Mouse (Mus musculus) limb, embryonic 15.5 days (tissue): ENCODE results near the gene Aire. TPM values are rescaled to one million over a fixed set of nuclear protein-coding genes. Genes with fewer than 3 reads are reported as not detected.
A peak's percentile ranks its signal among the peaks of the same experiment; 100 is the strongest.

Source experiments
- ATAC-seq: fragments of 200-750 bp; cut with Nextera tagmentation; 2 replicates; pipeline ENCODE4 v1.8.0; 2017; ENCODE audit warnings: low read depth, moderate TSS enrichment; ENCODE audit not compliant: insufficient number of reproducible peaks, low FRiP score, low TSS enrichment
- H3K27ac ChIP-seq: fragments of 300-500 bp; sonication (generic); 2 replicates; pipeline ENCODE4 v1.5.1; 2015; ENCODE audit warnings: moderate library complexity, mild to moderate bottlenecking, inconsistent platforms
- H3K27me3 ChIP-seq: fragments of 300-500 bp; sonication (generic); 2 replicates; pipeline ENCODE4 v1.6.1; 2015; ENCODE audit warnings: inconsistent platforms
- H3K36me3 ChIP-seq: fragments of 300-500 bp; sonication (generic); 2 replicates; pipeline ENCODE4 v1.6.1; 2015; ENCODE audit warnings: inconsistent platforms
- H3K4me1 ChIP-seq: fragments of 300-500 bp; sonication (generic); 2 replicates; pipeline ENCODE4 v1.6.1; 2015; ENCODE audit warnings: inconsistent platforms
- H3K4me2 ChIP-seq: fragments of 300-500 bp; sonication (generic); 2 replicates; pipeline ENCODE4 v1.6.1; 2015; ENCODE audit warnings: mild to moderate bottlenecking, inconsistent platforms
- H3K4me3 ChIP-seq: fragments of 300-500 bp; sonication (generic); 2 replicates; pipeline ENCODE4 v1.5.1; 2015; ENCODE audit warnings: mild to moderate bottlenecking, inconsistent platforms
- H3K9ac ChIP-seq: fragments of 300-500 bp; sonication (generic); 2 replicates; pipeline ENCODE4 v1.6.1; 2015; ENCODE audit warnings: inconsistent platforms
- H3K9me3 ChIP-seq: fragments of 300-500 bp; sonication (generic); 2 replicates; pipeline ENCODE4 v1.6.1; 2016; ENCODE audit warnings: inconsistent platforms
- WGBS: fragments of 180-500 bp; shearing (Covaris S2); methylation state at CpG from one replicate; pipeline ENCODE4 v1.1.7; 2015; 5-methylcytosine and 5-hydroxymethylcytosine counted together
- polyA plus RNA-seq: library from polyadenylated mRNA; unstranded; fragments of >200 nt; fragmentation: Nextera tagmentation; extraction: Ambion mirVana; gene quantifications from 2 replicates; pipeline ENCODE4 v1.2.1, GENCODE M21; 2015

Gene Aire
- polyA plus RNA-seq = 0.28 and 0.29 TPM in 2 replicates

DNA sequence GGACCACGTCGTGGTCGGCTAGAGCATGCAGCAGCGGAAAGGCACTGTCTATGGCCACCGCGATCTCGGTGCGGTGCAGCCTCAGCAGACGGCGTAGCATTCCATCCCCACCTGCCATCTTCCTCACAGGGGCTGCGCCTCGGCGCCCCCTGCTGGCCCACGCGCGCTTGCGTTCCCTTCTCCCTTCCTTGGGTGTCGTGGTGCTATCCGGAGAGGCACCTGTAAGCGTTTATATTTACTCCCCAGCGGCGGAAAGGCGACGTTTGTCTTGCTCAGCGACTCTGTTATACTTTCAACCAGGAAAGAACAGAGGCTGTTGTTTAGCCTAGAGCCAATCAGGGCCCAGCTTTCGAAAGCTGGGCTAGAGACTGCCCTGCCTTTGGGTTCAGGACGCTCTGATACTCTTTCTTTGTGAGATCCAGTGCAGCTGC is at the start of gene Aire:
Aire (minus strand) TSS at position 205 of the 431 bp plus-strand sequence.
- Histone ChIP-seq H3K9me3 (no peaks in the 10 kb centered on the region), H3K27ac (no peak within 1 kb of the TSS), H3K36me3 (no peaks in the 10 kb centered on the region), H3K9ac (no peak within 1 kb of the TSS), H3K4me1 (peaks cover 15% of the 10 kb centered on the region), H3K4me2 (peak within 1 kb of the TSS; percentile 39), H3K27me3 (0 out of 2 replicates have a peak, but pooled peaks cover 4% of the 10 kb centered on the region), H3K4me3 (peak within 1 kb of the TSS; percentile 7; the same call in 1 of the 2 replicates)
- ATAC-seq = no peak
- 2% methylated on average over 27 of the region's 27 CpGs for WGBS

DNA sequence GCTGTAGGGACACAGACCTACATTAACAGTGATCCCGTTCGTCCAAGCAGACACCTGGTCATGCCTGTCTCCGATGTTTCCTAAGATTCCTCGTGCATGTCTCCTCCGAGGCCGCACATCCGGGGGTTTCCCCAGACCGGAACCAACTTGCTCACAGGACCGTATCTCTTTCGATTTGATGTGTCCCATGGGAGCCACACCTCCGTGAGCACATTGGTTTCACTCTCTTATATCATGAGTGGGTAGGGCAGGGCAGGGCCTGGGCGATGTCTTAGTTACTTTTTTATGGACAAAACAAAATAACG is 49.3 kb upstream of the Aire start:
- Histone ChIP-seq H3K4me3 (no peak overlapping the region), H3K4me1 (no peaks in the 10 kb centered on the region), H3K9me3 (no peaks in the 10 kb centered on the region), H3K27ac (no peak overlapping the region), H3K27me3 (no peaks in the 10 kb centered on the region), H3K4me2 (no peak overlapping the region), H3K9ac (no peak overlapping the region), H3K36me3 (no peaks in the 10 kb centered on the region)
- 86% methylated on average over 13 of the region's 13 CpGs for WGBS
- ATAC-seq = no peak

DNA sequence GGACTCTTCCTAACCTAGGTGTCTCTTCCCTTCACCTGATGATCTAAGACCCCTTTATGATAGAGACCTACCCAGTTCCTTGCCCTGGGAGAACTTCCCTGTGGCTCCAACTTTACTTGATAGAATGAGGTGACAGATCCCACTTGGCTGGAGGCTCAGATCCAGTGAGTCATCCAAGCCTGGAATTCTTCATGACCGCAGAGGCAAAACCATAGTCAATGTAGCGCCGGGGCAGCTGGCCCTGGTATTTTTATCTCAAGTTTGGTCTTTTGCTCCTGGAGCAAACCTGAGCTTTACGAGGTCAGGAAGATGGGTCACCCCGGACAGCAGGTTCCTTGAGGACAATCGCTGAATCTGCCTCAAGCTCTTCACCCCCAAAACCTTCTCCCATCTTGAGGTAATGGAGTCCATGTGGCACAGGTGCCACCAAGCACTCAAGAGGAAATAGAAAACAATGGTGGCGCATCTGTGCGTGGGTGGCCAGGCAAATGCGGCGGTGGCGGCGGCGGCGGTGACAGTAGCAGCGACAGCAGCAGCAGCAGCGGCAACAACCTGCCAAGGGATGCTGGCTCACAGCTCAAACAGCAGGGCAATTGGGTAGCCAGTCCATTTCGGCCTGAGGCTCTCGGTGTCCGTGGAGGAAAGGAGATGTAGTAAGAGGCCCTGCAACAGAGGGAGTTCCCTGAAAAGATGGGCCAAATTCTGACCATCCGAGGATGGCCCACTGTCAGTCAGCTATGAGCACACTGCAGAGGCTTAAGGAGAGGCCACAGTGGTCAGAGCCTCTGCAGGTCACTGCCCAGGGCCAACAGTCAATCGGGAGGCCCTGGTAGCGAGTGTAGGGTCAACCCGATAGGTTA is 48.7 kb upstream of the Aire start:
- Histone ChIP-seq H3K9ac (no peak overlapping the region), H3K27ac (no peak overlapping the region), H3K4me1 (no peaks in the 10 kb centered on the region), H3K9me3 (no peaks in the 10 kb centered on the region), H3K36me3 (no peaks in the 10 kb centered on the region), H3K27me3 (no peaks in the 10 kb centered on the region), H3K4me3 (no peak overlapping the region), H3K4me2 (no peak overlapping the region)
- WGBS = 84% methylated on average over 23 of the region's 23 CpGs
- 0 out of 2 replicates have a peak, but pooled peaks have one; percentile 35 for ATAC-seq

DNA sequence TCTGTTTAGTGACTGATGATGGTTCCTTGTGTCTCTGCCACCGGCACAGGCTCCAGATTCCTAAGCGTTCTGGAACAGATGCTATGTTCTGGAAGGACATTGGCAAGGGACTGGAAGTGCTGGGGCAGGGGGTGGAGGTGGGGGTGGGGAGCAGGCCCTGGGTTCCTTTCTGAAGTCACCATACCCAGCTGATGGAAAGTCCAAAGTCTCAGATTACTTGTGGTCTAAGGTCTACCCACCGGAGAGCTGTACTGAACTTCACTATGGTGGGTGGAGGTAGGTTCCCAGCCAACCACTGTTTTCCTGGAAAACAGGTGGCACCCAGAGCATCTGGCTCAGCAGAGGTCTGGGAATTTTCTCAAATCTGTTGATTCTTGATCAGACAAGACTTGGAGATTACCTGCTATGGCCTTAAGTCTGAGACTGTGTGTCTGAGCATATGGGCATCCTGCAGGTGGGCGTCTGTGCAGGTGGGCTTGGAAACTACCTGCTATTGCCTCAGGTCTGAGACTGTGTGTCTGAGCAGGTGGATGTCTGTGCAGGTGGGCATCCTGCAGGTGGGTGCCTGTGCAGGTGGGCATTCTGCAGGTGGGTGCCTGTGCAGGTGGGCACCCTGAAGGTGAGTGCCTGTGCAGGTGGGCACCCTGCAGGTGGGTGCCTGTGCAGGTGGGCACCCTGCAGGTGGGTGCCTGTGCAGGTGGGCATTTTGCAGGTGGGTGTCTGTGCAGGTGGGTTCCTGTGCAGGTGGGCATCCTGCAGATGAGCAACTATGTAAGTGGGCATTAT is 47.5 kb upstream of the Aire start:
- Histone ChIP-seq H3K4me1 (no peaks in the 10 kb centered on the region), H3K36me3 (no peaks in the 10 kb centered on the region), H3K4me2 (no peak overlapping the region), H3K9me3 (no peaks in the 10 kb centered on the region), H3K4me3 (no peak overlapping the region), H3K27ac (no peak overlapping the region), H3K27me3 (no peaks in the 10 kb centered on the region), H3K9ac (no peak overlapping the region)
- WGBS = 73% methylated on average over 4 of the region's 4 CpGs
- no peak for ATAC-seq

DNA sequence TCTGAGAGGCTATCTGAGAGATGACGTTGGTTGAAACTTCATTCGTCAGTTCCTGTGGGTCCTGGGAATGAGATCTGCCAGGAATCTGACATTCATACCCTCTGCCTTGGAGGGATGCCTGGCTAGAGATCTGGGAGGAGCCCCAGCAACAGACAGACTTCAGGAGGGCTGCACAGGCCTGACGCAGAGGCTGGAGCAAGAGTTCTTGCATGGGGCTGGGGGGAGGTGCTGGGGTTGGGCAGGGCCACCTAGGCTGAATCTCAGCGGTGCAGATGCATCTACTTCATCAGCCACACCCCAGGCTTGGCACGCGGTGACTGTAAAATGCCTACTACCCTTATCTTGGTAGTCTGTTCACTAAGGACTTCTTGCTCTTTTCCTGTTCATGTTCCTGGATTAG is 46.8 kb upstream of the Aire start:
- Histone ChIP-seq H3K27me3 (no peaks in the 10 kb centered on the region), H3K4me1 (no peaks in the 10 kb centered on the region), H3K27ac (no peak overlapping the region), H3K9ac (no peak overlapping the region), H3K36me3 (no peaks in the 10 kb centered on the region), H3K9me3 (no peaks in the 10 kb centered on the region), H3K4me3 (no peak overlapping the region), H3K4me2 (no peak overlapping the region)
- 51% methylated on average over 6 of the region's 6 CpGs for WGBS
- no peak for ATAC-seq

DNA sequence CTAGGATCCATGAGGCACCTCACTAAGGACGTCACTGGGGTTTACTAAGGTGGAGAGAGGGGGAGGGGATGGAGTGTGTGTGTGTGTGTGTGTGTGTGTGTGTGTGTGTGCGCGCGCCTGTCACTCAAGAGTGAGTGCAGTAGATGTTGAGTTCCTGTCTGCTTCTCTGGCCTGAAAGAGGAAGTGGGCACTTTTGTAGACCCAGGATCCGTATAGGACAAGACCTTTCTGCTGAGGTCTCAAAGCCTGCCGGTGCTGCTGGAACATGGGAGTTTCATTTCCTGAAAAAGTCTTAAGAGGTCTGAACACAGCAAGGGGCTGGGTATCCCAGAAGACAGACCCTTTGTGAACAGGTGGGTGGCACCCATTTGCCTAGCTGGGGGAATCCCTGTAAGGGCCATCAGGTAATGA is 43.7 kb upstream of the Aire start:
- no peak overlapping the region for H3K4me3 ChIP-seq
- no peak overlapping the region for H3K27ac ChIP-seq
- no peak for ATAC-seq
- no peaks in the 10 kb centered on the region for H3K9me3 ChIP-seq
- WGBS = 80% methylated on average over 6 of the region's 6 CpGs
- no peaks in the 10 kb centered on the region for H3K4me1 ChIP-seq
- no peak overlapping the region for H3K4me2 ChIP-seq
- H3K27me3 ChIP-seq = no peaks in the 10 kb centered on the region
- no peak overlapping the region for H3K9ac ChIP-seq
- H3K36me3 ChIP-seq = no peaks in the 10 kb centered on the region

DNA sequence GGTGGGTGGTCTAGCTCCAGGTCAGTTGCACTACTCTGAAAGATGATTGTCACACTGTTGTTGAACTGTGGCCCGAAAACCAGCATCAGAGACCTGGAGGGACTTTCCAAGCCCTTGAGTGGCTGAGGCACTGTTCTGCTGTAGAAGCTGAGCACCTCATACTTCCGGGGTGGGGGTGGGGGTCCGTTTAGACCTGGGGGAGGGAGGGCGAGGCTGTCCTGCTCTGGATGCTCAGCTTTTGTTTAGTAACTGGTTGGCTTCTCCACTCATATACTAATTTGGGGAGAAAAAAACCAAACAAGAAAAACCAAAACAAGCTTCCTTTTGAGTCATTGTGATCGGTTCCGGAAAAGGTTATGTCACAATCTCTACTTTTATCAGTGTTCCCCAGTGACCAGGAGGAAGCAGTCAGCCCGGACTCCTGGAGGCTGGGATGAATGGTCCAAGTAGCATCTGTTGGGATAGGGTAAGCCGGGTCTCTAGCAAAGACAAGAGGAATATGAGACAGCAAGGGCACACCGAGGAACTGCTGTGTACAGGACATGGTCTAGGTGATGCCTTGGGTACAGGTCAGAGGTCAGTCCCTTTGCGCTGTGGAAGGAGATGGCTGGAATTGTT is 43.1 kb upstream of the Aire start:
- Histone ChIP-seq H3K9ac (no peak overlapping the region), H3K4me2 (no peak overlapping the region), H3K4me3 (no peak overlapping the region), H3K27me3 (no peaks in the 10 kb centered on the region), H3K4me1 (no peaks in the 10 kb centered on the region), H3K27ac (no peak overlapping the region), H3K36me3 (no peaks in the 10 kb centered on the region), H3K9me3 (no peaks in the 10 kb centered on the region)
- no peak for ATAC-seq
- 73% methylated on average over 10 of the region's 10 CpGs for WGBS

DNA sequence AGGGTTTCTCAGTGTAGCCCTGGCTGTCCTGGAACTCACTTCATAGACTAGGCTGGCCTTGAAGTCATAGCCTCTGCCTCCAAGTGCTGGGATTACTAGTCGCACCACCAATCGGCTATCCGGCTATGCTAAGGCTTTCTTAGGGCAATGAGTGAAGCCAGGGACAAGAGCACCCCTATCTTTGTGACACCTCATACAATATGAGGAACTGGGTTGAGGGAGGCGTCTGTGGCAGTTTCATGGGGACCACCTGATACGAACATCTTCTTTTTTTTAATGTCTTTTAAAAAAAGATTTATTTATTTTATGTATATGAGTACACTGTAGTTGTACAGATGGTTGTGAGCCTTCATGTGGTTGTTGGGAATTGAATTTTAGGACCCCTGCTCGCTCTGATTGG is 42.3 kb upstream of the Aire start:
- H3K27ac ChIP-seq = no peak overlapping the region
- no peak for ATAC-seq
- no peaks in the 10 kb centered on the region for H3K9me3 ChIP-seq
- H3K27me3 ChIP-seq = no peaks in the 10 kb centered on the region
- no peaks in the 10 kb centered on the region for H3K4me1 ChIP-seq
- no peak overlapping the region for H3K4me3 ChIP-seq
- H3K9ac ChIP-seq = no peak overlapping the region
- H3K36me3 ChIP-seq = no peaks in the 10 kb centered on the region
- H3K4me2 ChIP-seq = no peak overlapping the region
- 87% methylated on average over 6 of the region's 6 CpGs for WGBS

DNA sequence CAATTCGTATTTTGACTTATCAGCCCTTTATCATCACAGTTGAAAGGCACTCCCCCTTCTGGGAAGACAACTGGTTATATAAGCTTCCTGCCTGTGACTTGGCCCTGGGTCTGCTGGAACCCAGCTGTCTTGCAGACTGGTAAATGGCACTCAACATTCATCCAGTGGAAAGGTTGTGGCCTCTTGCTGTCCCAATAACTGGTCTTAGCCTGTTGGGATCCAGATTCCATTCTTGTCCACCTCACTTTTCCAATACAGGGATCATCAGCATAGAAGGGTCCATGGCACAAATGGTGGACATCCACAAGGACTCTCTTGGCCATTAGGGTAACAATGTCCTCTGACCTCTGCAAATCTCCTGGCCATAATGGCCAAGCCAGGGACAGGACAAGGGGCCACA is 40.7 kb upstream of the Aire start:
- no peaks in the 10 kb centered on the region for H3K36me3 ChIP-seq

DNA sequence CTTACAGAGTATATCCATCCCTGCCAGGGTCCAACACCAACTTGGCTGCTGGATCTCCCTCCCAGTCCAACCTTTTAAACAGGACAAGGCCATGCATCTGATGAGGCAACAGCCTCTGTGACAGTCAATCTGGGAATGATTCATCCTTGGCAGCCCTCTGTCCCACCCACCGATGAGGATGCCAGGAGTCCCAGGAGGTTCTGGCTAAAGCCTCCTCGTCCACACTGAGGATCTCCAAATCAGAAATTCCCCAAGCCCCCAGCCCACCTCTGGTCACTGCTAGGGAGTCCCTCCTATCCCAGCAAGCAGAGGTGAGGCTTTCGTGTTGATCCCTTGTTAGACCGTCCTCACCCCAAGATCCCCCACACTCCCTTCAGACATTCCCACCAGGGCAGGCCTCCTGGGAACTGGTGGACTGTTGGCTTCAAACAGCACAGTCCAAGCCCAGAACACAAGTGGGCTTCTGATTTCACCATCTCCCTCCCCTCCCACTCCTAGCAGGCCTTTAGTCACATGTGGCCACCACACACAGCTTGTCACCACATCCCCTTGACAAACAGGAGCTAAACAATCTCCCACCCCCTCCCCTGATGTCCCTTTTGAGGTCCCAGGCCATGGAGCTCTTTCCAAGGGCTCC is 36.7 kb upstream of the Aire start:
- 76% methylated on average over 4 of the region's 4 CpGs for WGBS
- H3K9me3 ChIP-seq = no peaks in the 10 kb centered on the region
- no peaks in the 10 kb centered on the region for H3K36me3 ChIP-seq
- H3K4me2 ChIP-seq = no peak overlapping the region
- ATAC-seq = no peak
- no peak overlapping the region for H3K27ac ChIP-seq
- no peaks in the 10 kb centered on the region for H3K4me1 ChIP-seq
- no peaks in the 10 kb centered on the region for H3K27me3 ChIP-seq
- no peak overlapping the region for H3K4me3 ChIP-seq
- H3K9ac ChIP-seq = no peak overlapping the region

More for the DNA sequence above, 40.7 kb upstream of the Aire start:
- Histone ChIP-seq H3K27me3 (no peaks in the 10 kb centered on the region), H3K9me3 (no peaks in the 10 kb centered on the region), H3K9ac (no peak overlapping the region), H3K27ac (no peak overlapping the region), H3K4me3 (no peak overlapping the region), H3K4me1 (no peaks in the 10 kb centered on the region), H3K4me2 (no peak overlapping the region)
- 61% methylated on average over 1 of the region's 1 CpGs for WGBS
- no peak for ATAC-seq

DNA sequence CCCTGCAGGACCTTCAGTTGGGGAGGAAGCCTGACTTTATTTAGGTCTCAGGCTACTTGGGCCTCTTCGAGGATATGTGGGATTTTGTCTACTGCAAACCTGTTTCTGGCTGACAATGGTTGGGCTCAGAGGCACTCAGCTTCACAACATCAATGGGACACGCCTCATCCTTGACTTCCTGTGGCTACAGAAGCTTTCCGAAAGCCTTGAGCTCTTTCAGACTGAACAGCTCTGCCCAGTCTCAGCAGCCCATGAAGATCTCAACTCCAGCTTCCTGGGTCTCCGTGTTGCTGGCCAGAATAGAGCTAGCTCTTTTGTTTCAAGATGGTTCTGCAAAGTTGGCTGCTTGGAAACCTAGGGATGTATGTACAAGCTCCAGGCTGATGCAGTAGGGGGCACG is 34.9 kb upstream of the Aire start:
- H3K4me2 ChIP-seq = no peak overlapping the region
- no peak overlapping the region for H3K4me3 ChIP-seq
- no peaks in the 10 kb centered on the region for H3K9me3 ChIP-seq
- 78% methylated on average over 5 of the region's 5 CpGs for WGBS
- H3K4me1 ChIP-seq = no peaks in the 10 kb centered on the region
- no peaks in the 10 kb centered on the region for H3K27me3 ChIP-seq
- no peak overlapping the region; the same call in 1 of the 2 replicates for H3K27ac ChIP-seq
- no peak overlapping the region for H3K9ac ChIP-seq
- no peaks in the 10 kb centered on the region for H3K36me3 ChIP-seq
- ATAC-seq = no peak
